Mouse (Mus musculus) hindbrain, embryonic 15.5 days (tissue): ENCODE data around the gene Smarca4. TPM values are rescaled to one million over a fixed set of nuclear protein-coding genes. Genes with fewer than 3 reads are reported as not detected.
"Not testable (repeated sequence)": the region's sequence is repeated elsewhere in the genome, so short reads cannot be mapped to it uniquely, and the experiment has no call there.

Experiments
- ATAC-seq: fragments of 200-750 bp; cut with Nextera tagmentation; 2 replicates; pipeline ENCODE4 v1.8.0; 2017; ENCODE audit warnings: low read depth, moderate number of reproducible peaks, moderate TSS enrichment; ENCODE audit not compliant: low FRiP score
- H3K27ac ChIP-seq: fragments of 300-500 bp; sonication (generic); replicated peaks from 2 replicates; pipeline ENCODE4 v1.5.1; 2015; ENCODE audit warnings: mild to moderate bottlenecking, inconsistent platforms
- H3K27me3 ChIP-seq: fragments of 300-500 bp; sonication (generic); 2 replicates; pipeline ENCODE4 v1.6.1; 2015; ENCODE audit warnings: control low read depth, inconsistent platforms
- H3K36me3 ChIP-seq: fragments of 300-500 bp; sonication (generic); 2 replicates; pipeline ENCODE4 v1.6.1; 2015; ENCODE audit warnings: control low read depth, inconsistent platforms
- H3K4me1 ChIP-seq: fragments of 300-500 bp; sonication (generic); replicated peaks from 2 replicates; pipeline ENCODE4 v1.6.1; 2015; ENCODE audit warnings: control low read depth, inconsistent platforms
- H3K4me2 ChIP-seq: fragments of 300-500 bp; sonication (generic); 2 replicates; pipeline ENCODE4 v1.6.1; 2015; ENCODE audit warnings: moderate library complexity, mild to moderate bottlenecking, inconsistent platforms
- H3K4me3 ChIP-seq: fragments of 300-500 bp; sonication (generic); 2 replicates; pipeline ENCODE4 v1.5.1; 2015; ENCODE audit warnings: mild to moderate bottlenecking, inconsistent platforms
- H3K9ac ChIP-seq: fragments of 300-500 bp; sonication (generic); 2 replicates; pipeline ENCODE4 v1.6.1; 2015; ENCODE audit warnings: inconsistent platforms
- H3K9me3 ChIP-seq: fragments of 300-500 bp; sonication (generic); 2 replicates; pipeline ENCODE4 v1.6.1; 2016; ENCODE audit warnings: control low read depth, inconsistent platforms
- whole genome bisulfite sequencing: fragments of 180-500 bp; shearing (Covaris S2); methylation state at CpG from one replicate; pipeline ENCODE4 v1.1.7; 2015; 5-methylcytosine and 5-hydroxymethylcytosine counted together
- polyA plus RNA-seq: library from polyadenylated mRNA; unstranded; fragments of >200 nt; fragmentation: Nextera tagmentation; extraction: Ambion mirVana; gene quantifications from 2 replicates; pipeline ENCODE4 v1.2.1, GENCODE M21; 2015

The Smarca4 gene
- polyA plus RNA-seq, 1 experiment from 2014 or later, result 139 TPM

DNA sequence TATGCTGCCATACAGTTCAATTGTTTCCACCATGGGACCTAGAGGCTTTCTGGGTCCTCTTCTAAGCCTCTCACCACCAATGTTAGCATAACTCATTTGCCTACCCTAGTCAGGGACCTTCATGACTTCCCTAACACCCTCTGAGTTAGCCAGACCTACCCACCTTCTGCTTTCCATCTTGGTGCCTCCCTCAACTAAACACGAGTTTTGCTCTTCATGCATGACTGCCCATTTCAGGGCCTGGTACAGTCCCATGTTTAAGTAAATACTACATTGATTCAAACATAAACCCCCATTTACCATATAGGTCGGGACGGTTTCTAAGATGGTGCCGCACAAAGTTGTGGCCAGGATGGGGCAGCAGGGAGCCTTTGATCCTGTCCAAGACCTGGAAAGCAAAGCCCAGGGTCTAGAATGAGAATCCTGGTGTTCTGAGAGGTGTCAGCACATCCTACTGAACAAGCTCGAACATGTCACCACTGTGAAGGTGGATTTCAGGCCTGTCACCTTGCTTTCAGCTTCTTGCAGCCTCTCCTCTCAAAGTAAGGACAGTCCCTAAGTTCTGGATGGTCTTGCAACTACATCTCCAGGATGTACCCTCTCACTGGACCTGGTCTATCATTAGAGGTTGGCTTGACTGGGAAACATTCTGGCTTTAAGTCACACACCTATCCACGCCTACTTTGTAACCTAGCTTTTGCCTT, 24.7 kb upstream of the Smarca4 start:
- H3K27ac ChIP-seq, result no peak overlapping the region
- H3K9ac ChIP-seq, result no peak overlapping the region
- H3K4me2 ChIP-seq, result peak overlapping the region; percentile 96
- no peaks in the 10 kb centered on the region for H3K9me3 ChIP-seq
- H3K27me3 ChIP-seq, result no peaks in the 10 kb centered on the region
- peaks cover 50% of the 10 kb centered on the region for H3K36me3 ChIP-seq
- H3K4me3 ChIP-seq, result peak overlapping the region; percentile 98; the same call in 1 of the 2 replicates
- no peak for ATAC-seq
- peaks cover 35% of the 10 kb centered on the region for H3K4me1 ChIP-seq
- 81% methylated on average over 6 of the region's 6 CpGs for WGBS

- WGBS, result 20% methylated on average over 17 of the region's 17 CpGs
- peak; percentile 85 for ATAC-seq
- Histone ChIP-seq H3K27me3 (no peaks in the 10 kb centered on the region), H3K4me3 (peak overlapping the region; percentile 98), H3K4me1 (peaks cover 35% of the 10 kb centered on the region), H3K27ac (peak overlapping the region; percentile 89), H3K36me3 (peaks cover 44% of the 10 kb centered on the region), H3K9me3 (no peaks in the 10 kb centered on the region), H3K4me2 (peak overlapping the region; percentile 96), H3K9ac (peak overlapping the region; percentile 71)
Observed at GRCm38 (mm10) chr9:21591831-21592702, 23.9 kb upstream of the Smarca4 start.

DNA sequence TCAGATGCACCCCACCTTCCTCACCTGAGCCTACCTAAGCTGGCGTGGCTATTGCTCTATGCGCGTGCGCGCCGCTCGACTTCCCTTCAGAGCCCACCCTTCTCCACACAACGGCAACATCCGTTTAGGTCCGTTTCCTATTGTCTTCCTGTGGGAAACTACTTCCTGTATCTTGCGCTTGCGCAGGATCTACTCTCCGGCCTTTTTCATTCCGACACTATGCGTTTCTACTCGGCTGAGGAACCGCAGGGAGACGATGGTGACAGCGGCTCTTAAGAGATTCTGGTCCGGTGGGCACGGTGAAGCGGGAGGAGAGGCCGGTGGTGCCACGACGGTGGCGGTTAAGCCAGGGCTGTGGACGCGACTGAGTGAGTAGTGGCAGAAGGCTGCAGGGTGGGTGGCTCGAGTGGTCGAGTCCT, 23.3 kb upstream of the Smarca4 start, which contains the start of the genes Timm29 and Yipf2:
TSS of gene Timm29 (plus strand) at position 20 of the 419 bp plus-strand sequence.
TSS of gene Yipf2 (minus strand) at position 126 of the 419 bp plus-strand sequence.
- Histone ChIP-seq H3K4me1 (peaks cover 35% of the 10 kb centered on the region), H3K36me3 (peaks cover 38% of the 10 kb centered on the region), H3K27me3 (no peaks in the 10 kb centered on the region), H3K27ac (peak within 1 kb of the TSS; percentile 89), H3K9ac (peak within 1 kb of the TSS; percentile 93), H3K4me3 (peak within 1 kb of the TSS; percentile 98), H3K4me2 (peak within 1 kb of the TSS; percentile 96), H3K9me3 (no peaks in the 10 kb centered on the region)
- peak; percentile 94 for ATAC-seq
- WGBS, result under 1% methylated on average over 30 of the region's 30 CpGs

GRCm38 (mm10) chr9:21593122-21593721, 22.7 kb upstream of the Smarca4 start:
- no peaks in the 10 kb centered on the region for H3K9me3 ChIP-seq
- 2% methylated on average over 68 of the region's 69 CpGs for WGBS
- peak; percentile 61; the same call in 1 of the 2 replicates for ATAC-seq

GRCm38 (mm10) chr9:21594350-21594749, 21.6 kb upstream of the Smarca4 start:
- peaks cover 21% of the 10 kb centered on the region for H3K36me3 ChIP-seq
- H3K4me2 ChIP-seq, result peak overlapping the region; percentile 96
- peak overlapping the region; percentile 98; the same call in 1 of the 2 replicates for H3K4me3 ChIP-seq
- not testable (repeated sequence) for H3K9me3 ChIP-seq, H3K27me3 ChIP-seq, ATAC-seq, H3K27ac ChIP-seq
- H3K4me1 ChIP-seq, result peaks cover 35% of the 10 kb centered on the region
- 85% methylated on average over 8 of the region's 8 CpGs for WGBS
- H3K9ac ChIP-seq, result 0 out of 2 replicates have a peak overlapping the region, but pooled peaks have one; percentile 93

More at GRCm38 (mm10) chr9:21593122-21593721, 22.7 kb upstream of the Smarca4 start:
- H3K4me2 ChIP-seq, result peak overlapping the region; percentile 96
- peaks cover 35% of the 10 kb centered on the region for H3K4me1 ChIP-seq
- H3K9ac ChIP-seq, result peak overlapping the region; percentile 93
- H3K4me3 ChIP-seq, result peak overlapping the region; percentile 98
- peaks cover 33% of the 10 kb centered on the region for H3K36me3 ChIP-seq
- H3K27ac ChIP-seq, result peak overlapping the region; percentile 84
- no peaks in the 10 kb centered on the region for H3K27me3 ChIP-seq

- Histone ChIP-seq H3K4me1 (peaks cover 35% of the 10 kb centered on the region), H3K9me3 (no peaks in the 10 kb centered on the region), H3K4me2 (peak overlapping the region; percentile 96; the same call in 1 of the 2 replicates), H3K27me3 (no peaks in the 10 kb centered on the region), H3K9ac (no peak overlapping the region), H3K4me3 (no peak overlapping the region), H3K36me3 (peaks cover 16% of the 10 kb centered on the region), H3K27ac (no peak overlapping the region)
- WGBS, result 90% methylated on average over 2 of the region's 2 CpGs
- no peak for ATAC-seq
Observed at GRCm38 (mm10) chr9:21594838-21595237, 21.1 kb upstream of the Smarca4 start.

DNA sequence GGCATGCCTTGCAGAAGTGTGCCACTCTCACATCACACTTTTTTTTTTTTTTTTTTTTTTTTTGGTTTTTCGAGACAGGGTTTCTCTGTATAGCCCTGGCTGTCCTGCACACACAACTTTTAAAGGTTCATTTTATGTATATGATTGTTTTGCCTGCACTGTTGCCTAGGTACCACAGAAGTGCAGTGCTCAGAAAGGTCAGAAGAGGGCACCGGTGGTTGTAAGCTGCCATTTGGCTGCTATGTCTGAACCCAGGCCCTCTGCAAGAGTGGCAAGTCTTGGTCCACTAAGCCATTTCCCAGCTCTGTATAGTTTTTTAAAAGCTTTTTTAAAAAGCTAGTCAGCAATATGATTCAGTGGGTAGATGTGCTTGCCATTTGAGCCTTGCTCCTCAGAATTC, 17.8 kb upstream of the Smarca4 start:
- Histone ChIP-seq H3K4me1 (peaks cover 23% of the 10 kb centered on the region), H3K9me3 (no peaks in the 10 kb centered on the region), H3K4me2 (no peak overlapping the region), H3K36me3 (peaks cover 7% of the 10 kb centered on the region), H3K27ac (no peak overlapping the region), H3K4me3 (no peak overlapping the region), H3K27me3 (no peaks in the 10 kb centered on the region), H3K9ac (no peak overlapping the region)
- no peak for ATAC-seq
- WGBS, result 28% methylated on average over 2 of the region's 2 CpGs

DNA sequence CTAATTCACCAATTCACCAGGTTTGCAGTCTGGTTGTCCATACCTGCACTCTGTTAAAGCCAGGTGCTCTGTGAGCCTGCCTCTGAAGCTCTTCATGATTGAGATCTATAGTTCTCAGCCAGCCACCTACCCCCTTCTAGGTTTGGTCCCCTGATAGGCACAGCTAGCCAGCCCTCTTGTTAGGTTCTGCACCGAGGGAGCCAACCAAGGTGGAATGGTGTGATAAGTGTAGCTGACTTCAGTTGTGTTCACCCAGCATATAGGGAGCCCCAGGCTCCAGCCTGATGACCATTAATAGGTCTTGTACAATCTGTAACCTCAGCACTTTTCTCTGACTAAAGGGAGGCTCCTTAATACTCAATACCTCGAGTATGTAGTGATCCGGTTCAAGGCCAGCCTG, 15.8 kb upstream of the Smarca4 start:
- no peak overlapping the region for H3K27ac ChIP-seq
- H3K4me3 ChIP-seq, result no peak overlapping the region
- H3K9me3 ChIP-seq, result no peaks in the 10 kb centered on the region
- no peak for ATAC-seq
- no peak overlapping the region for H3K4me2 ChIP-seq
- WGBS, result 84% methylated on average over 3 of the region's 3 CpGs
- peaks cover 4% of the 10 kb centered on the region for H3K4me1 ChIP-seq
- H3K27me3 ChIP-seq, result no peaks in the 10 kb centered on the region
- H3K36me3 ChIP-seq, result peaks cover 7% of the 10 kb centered on the region
- H3K9ac ChIP-seq, result no peak overlapping the region

GRCm38 (mm10) chr9:21601073-21601472, 14.9 kb upstream of the Smarca4 start:
- no peak for ATAC-seq
- H3K4me1 ChIP-seq, result no peaks in the 10 kb centered on the region
- no peak overlapping the region for H3K4me3 ChIP-seq
- no peaks in the 10 kb centered on the region for H3K9me3 ChIP-seq
- H3K27me3 ChIP-seq, result no peaks in the 10 kb centered on the region
- H3K36me3 ChIP-seq, result peaks cover 4% of the 10 kb centered on the region
- WGBS, result 88% methylated on average over 2 of the region's 2 CpGs
- no peak overlapping the region for H3K4me2 ChIP-seq
- H3K27ac ChIP-seq, result no peak overlapping the region
- H3K9ac ChIP-seq, result no peak overlapping the region

- Histone ChIP-seq H3K27me3 (no peaks in the 10 kb centered on the region), H3K4me1 (no peaks in the 10 kb centered on the region), H3K4me3 (no peak overlapping the region), H3K9ac (no peak overlapping the region), H3K4me2 (no peak overlapping the region), H3K36me3 (no peaks in the 10 kb centered on the region), H3K27ac (no peak overlapping the region), H3K9me3 (no peaks in the 10 kb centered on the region)
- WGBS, result 49% methylated on average over 10 of the region's 10 CpGs
- peak; percentile 69; the same call in 1 of the 2 replicates for ATAC-seq
Observed at GRCm38 (mm10) chr9:21601722-21602399, 14.1 kb upstream of the Smarca4 start.

DNA sequence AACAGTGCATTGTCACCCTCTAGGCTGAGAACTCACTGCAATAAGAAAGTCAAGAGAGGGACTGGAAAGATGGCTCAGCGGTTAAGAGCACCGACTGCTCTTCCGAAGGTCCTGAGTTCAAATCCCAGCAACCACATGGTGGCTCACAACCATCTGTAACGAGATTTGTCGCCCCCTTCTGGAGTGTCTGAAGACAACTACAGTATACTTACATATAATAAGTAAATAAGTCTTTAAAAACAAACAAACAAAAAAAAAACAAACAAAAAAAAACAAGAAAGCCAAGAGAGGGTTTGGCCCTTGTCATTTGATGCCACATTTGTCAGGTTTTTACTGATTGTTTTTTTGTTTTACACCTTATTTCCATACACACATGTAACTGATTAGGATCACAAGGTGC, 11.8 kb upstream of the Smarca4 start:
- H3K4me3 ChIP-seq, result no peak overlapping the region
- no peak overlapping the region for H3K4me2 ChIP-seq
- no peak overlapping the region for H3K9ac ChIP-seq
- no peaks in the 10 kb centered on the region for H3K4me1 ChIP-seq
- 76% methylated on average over 5 of the region's 5 CpGs for WGBS
- H3K9me3 ChIP-seq, result no peaks in the 10 kb centered on the region
- no peak overlapping the region for H3K27ac ChIP-seq
- no peak for ATAC-seq
- no peaks in the 10 kb centered on the region for H3K27me3 ChIP-seq
- H3K36me3 ChIP-seq, result no peaks in the 10 kb centered on the region
